Mouse (Mus musculus) heart, adult 2 months (tissue): Measurements from ENCODE around the gene Sgip1.

Experiments
- CTCF ChIP-seq: fragments of 200-600 bp; IDR thresholded peaks from 2 replicates; pipeline ENCODE4 v1.8.1; 2022; ENCODE audit warnings: antibody characterized with exemption, mild to moderate bottlenecking, moderate library complexity
- EP300 ChIP-seq: fragments of 200-500 bp; IDR thresholded peaks from 2 replicates; pipeline ENCODE4 v1.6.1; 2011; ENCODE audit warnings: low read depth, low read length, control low read depth; ENCODE audit not compliant: insufficient read depth
- POLR2A ChIP-seq: fragments of 200-500 bp; IDR thresholded peaks from 2 replicates; pipeline ENCODE4 v1.6.1; 2011; ENCODE audit warnings: mild to moderate bottlenecking, low read depth, low read length, control low read depth; ENCODE audit not compliant: insufficient read depth

DNA sequence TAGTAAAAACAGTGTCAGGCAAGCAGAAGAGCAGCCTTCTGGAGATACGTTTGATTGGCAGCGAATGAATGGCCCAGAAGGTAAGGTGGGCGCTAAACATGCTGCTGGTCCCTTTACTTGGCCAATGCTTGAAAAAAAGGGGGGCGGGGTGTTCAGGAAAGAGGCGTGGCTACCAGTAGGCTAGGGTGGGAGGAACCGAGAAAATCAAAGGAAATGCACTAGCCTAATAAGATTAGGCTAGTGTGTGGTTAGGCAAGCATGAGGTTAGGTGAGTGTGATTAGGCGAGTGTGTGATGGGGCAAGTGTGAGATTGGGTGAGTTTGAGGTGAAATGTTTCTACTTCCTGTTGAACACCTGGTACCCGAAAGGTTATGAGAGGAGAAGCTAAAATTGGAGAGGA lies at the start of gene Sgip1:
- TF ChIP-seq POLR2A (no peak), CTCF (no peak), EP300 (no peak)
